Comparison of ENCODE assay signal across 8 mouse cellular contexts in the genomic region with DNA sequence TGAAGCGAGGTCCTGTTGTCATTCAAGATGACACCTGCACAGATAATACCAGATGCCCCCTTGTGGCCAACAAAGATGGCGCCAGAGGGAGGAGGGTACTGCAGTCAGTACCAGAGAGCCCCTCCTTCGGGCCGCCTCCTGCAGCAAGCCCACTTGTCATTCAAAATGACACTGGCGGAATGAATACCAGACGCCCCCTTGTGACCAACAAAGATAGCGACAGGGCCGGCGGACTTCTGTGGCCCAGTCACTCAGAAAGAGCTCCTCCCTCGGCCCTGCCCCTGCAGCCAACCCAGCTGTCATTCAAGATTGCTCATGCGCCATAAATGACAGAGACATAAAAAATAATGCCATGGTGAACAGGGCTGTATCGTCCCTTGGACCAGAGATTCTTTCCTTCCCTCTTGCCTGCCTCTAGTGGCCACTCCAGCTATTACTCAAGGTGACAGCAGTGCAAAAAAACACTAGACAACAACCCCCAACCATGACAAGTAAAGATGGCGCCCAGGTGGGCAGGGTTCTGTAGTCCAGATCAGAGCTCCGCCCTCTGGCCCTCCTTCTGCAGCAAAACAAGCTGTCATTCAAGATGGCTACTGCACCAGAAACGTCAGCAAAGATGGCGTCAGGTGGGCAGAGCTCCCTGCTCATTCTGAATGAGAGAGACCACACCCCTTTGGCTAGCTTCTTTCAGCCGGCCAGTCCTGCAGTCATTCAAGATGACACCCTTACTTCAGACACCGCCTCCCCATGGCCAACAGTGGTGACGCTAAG. TPM values are rescaled to one million over a fixed set of nuclear protein-coding genes. Genes with fewer than 3 reads are reported as not detected.
DNase-seq lines count a peak whose midpoint lies in the region; ATAC-seq lines count a peak whose summit lies in the region.

No protein-coding gene starts in this region.

- H3K4me2 ChIP-seq in hindbrain, embryonic 12.5 days (replicated peaks) = peak overlapping the region; percentile 40
- peak overlapping the region; percentile 50 for H3K4me2 ChIP-seq in lung, embryonic 16.5 days (ENCODE audit: low read depth, low read length)

- no peak overlapping the region for H3K9ac ChIP-seq in hindbrain, embryonic 12.5 days
- 0 out of 2 replicates have a peak overlapping the region, but pooled peaks have one; percentile 22 for H3K9ac ChIP-seq in lung, embryonic 16.5 days (ENCODE audit: low read length)

- H3K27me3 ChIP-seq in hindbrain, embryonic 12.5 days = no peaks in the 10 kb centered on the region
- H3K27me3 ChIP-seq in lung, embryonic 16.5 days (ENCODE audit: control insufficient read depth, insufficient read depth, low read depth, low read length) = no peaks in the 10 kb centered on the region

- ATAC-seq in hindbrain, embryonic 12.5 days (ENCODE audit: low FRiP score) = peak; percentile 63
- ATAC-seq in lung, embryonic 16.5 days (ENCODE audit: low read depth) = peak; percentile 49
- ATAC-seq in activated CD4-positive, CD25-positive, alpha-beta regulatory T cell, adult 4 months = no peak

- H3K4me1 ChIP-seq in hindbrain, embryonic 12.5 days = no peaks in the 10 kb centered on the region
- 0 out of 2 replicates have a peak, but pooled peaks cover 2% of the 10 kb centered on the region for H3K4me1 ChIP-seq in lung, embryonic 16.5 days (replicated peaks; ENCODE audit: control insufficient read depth, insufficient read depth, low read length)

- H3K36me3 ChIP-seq in hindbrain, embryonic 12.5 days = peaks cover 14% of the 10 kb centered on the region
- peaks cover 3% of the 10 kb centered on the region; the same call in 1 of the 2 replicates for H3K36me3 ChIP-seq in lung, embryonic 16.5 days (ENCODE audit: control insufficient read depth, insufficient read depth, low read length)

- peak; percentile 90 to 94 for DNase-seq in adrenal gland, adult (ENCODE audit: inconsistent age in 2 of 2, low spot score in 1 of 2)
- DNase-seq in cerebellum, postnatal 10 days = peak; percentile 91 to 94
- DNase-seq in frontal cortex, postnatal 25 days (ENCODE audit: low spot score in 2 of 2) = peak; percentile 58 to 79
- peak; percentile 83 to 94 for DNase-seq in layer of hippocampus, postnatal 14 days (ENCODE audit: low spot score in 2 of 2)
- peak; percentile 92 for DNase-seq in right cerebral cortex, adult 18-20 months

- peak overlapping the region; percentile 93 for H3K27ac ChIP-seq in hindbrain, embryonic 12.5 days
- H3K27ac ChIP-seq in lung, embryonic 16.5 days (ENCODE audit: low read length) = peak overlapping the region; percentile 90

- H3K4me3 ChIP-seq in hindbrain, embryonic 12.5 days = peak overlapping the region; percentile 59
- H3K4me3 ChIP-seq in lung, embryonic 16.5 days (ENCODE audit: low read length) = peak overlapping the region; percentile 64

- WGBS in hindbrain, embryonic 12.5 days = 55% methylated on average over 19 of the region's 19 CpGs
- 51% methylated on average over 19 of the region's 19 CpGs for WGBS in lung, embryonic 16.5 days

- peaks cover 28% of the 10 kb centered on the region for H3K9me3 ChIP-seq in hindbrain, embryonic 12.5 days (replicated peaks)
- peaks cover 26% of the 10 kb centered on the region for H3K9me3 ChIP-seq in lung, embryonic 16.5 days (ENCODE audit: control insufficient read depth, low read length)

RNA-seq across cellular contexts. Expression of a gene that starts 2.7 kb away (rescaled TPM):
- 175 and 205 TPM in 2 replicates for polyA plus RNA-seq in hindbrain, embryonic 12.5 days (2016; fragmentation: Nextera tagmentation; extraction: Ambion mirVana)
- total RNA-seq in layer of hippocampus, postnatal 14 days (2021) = 100 to 1,000 TPM; 164 to 197 TPM
- 102 and 119 TPM in 2 replicates for polyA plus RNA-seq in lung, embryonic 16.5 days (2015; fragmentation: Nextera tagmentation; extraction: Ambion mirVana)
- not detected for polyA plus RNA-seq in activated CD4-positive, CD25-positive, alpha-beta regulatory T cell, adult 4 months (2017; shearing (Covaris generic))

RNA-seq across cellular contexts. Expression of a gene that starts 2.8 kb away (rescaled TPM):
- 20.3 and 22.8 TPM in 2 replicates for polyA plus RNA-seq in hindbrain, embryonic 12.5 days (2016; fragmentation: Nextera tagmentation; extraction: Ambion mirVana)
- total RNA-seq in layer of hippocampus, postnatal 14 days (2021) = 10 to 100 TPM; 33.7 to 37.1 TPM
- 3.5 and 5.1 TPM in 2 replicates for polyA plus RNA-seq in lung, embryonic 16.5 days (2015; fragmentation: Nextera tagmentation; extraction: Ambion mirVana)
- not detected for polyA plus RNA-seq in activated CD4-positive, CD25-positive, alpha-beta regulatory T cell, adult 4 months (2017; shearing (Covaris generic))

RNA-seq across cellular contexts. Expression of a gene that starts 31.3 kb away (rescaled TPM):
- polyA plus RNA-seq in hindbrain, embryonic 12.5 days (2016; fragmentation: Nextera tagmentation; extraction: Ambion mirVana) = 2.3 and 3.0 TPM in 2 replicates
- total RNA-seq in layer of hippocampus, postnatal 14 days (2021) = 1 to 10 TPM; 5.6 to 6.8 TPM
- polyA plus RNA-seq in lung, embryonic 16.5 days (2015; fragmentation: Nextera tagmentation; extraction: Ambion mirVana) = 2.0 and 2.5 TPM in 2 replicates
- polyA plus RNA-seq in activated CD4-positive, CD25-positive, alpha-beta regulatory T cell, adult 4 months (2017; shearing (Covaris generic)) = not detected

Comparison
In these comparisons a context has a peak if more than half of its experiments do, and no peak if none do; other contexts are left out.
1. RNA of a gene that starts 2.7 kb away (polyA plus RNA-seq): 175 to 205 TPM in hindbrain, embryonic 12.5 days and 102 to 119 TPM in lung, embryonic 16.5 days; not detected in activated CD4-positive, CD25-positive, alpha-beta regulatory T cell, adult 4 months; every median in the first group is over 100 times any median in the second.
2. Peak in every context shown above with its lines, with median percentiles within 50 percentile points of each other: DNase-seq.